Mouse (Mus musculus) liver, embryonic 16.5 days (tissue): ENCODE results near the gene Unc5b. TPM values are rescaled to one million over a fixed set of nuclear protein-coding genes. Genes with fewer than 3 reads are reported as not detected.
A peak's percentile ranks its signal among the peaks of the same experiment; 100 is the strongest.

Experiments used
- ATAC-seq: fragments of 200-750 bp; cut with Nextera tagmentation; 2 replicates; pipeline ENCODE4 v1.8.0; 2017; ENCODE audit warnings: low read depth, mild to moderate bottlenecking, moderate number of reproducible peaks, moderate library complexity
- H3K27ac ChIP-seq: fragments of 300-500 bp; sonication (generic); 2 replicates; pipeline ENCODE4 v1.5.1; 2014; ENCODE audit warnings: mild to moderate bottlenecking, low read length
- H3K27me3 ChIP-seq: fragments of 300-500 bp; sonication (generic); 2 replicates; pipeline ENCODE4 v1.6.1; 2014; ENCODE audit warnings: low read depth, low read length, mixed read lengths; ENCODE audit not compliant: control insufficient read depth, insufficient read depth
- H3K36me3 ChIP-seq: fragments of 300-500 bp; sonication (generic); 2 replicates; pipeline ENCODE4 v1.6.1; 2014; ENCODE audit warnings: mild to moderate bottlenecking; ENCODE audit not compliant: control insufficient read depth, insufficient read depth
- H3K4me1 ChIP-seq: fragments of 300-500 bp; sonication (generic); 2 replicates; pipeline ENCODE4 v1.6.1; 2014; ENCODE audit warnings: low read depth, low read length, mixed read lengths; ENCODE audit not compliant: control insufficient read depth
- H3K4me2 ChIP-seq: fragments of 300-500 bp; sonication (generic); 2 replicates; pipeline ENCODE4 v1.6.1; 2014; ENCODE audit warnings: low read depth, low read length, mixed read lengths
- H3K4me3 ChIP-seq: fragments of 300-500 bp; sonication (generic); 2 replicates; pipeline ENCODE4 v1.5.1; 2014; ENCODE audit warnings: low read depth, mild to moderate bottlenecking, low read length
- H3K9ac ChIP-seq: fragments of 300-500 bp; sonication (generic); 2 replicates; pipeline ENCODE4 v1.6.1; 2014; ENCODE audit warnings: low read depth, low read length
- H3K9me3 ChIP-seq: fragments of 300-500 bp; sonication (generic); replicated peaks from 2 replicates; pipeline ENCODE4 v1.6.1; 2016; ENCODE audit warnings: low read length; ENCODE audit not compliant: control insufficient read depth
- WGBS: fragments of 180-500 bp; shearing (Covaris S2); extraction: QIAGEN DNeasy Blood & Tissue Kit; methylation state at CpG from one replicate; pipeline ENCODE4 v1.1.7; 2014; ENCODE audit not compliant: insufficient replicate concordance; 5-methylcytosine and 5-hydroxymethylcytosine counted together
- polyA plus RNA-seq: library from polyadenylated mRNA; unstranded; fragments of >200 nt; fragmentation: Nextera tagmentation; extraction: Ambion mirVana; gene quantifications from 2 replicates; pipeline ENCODE4 v1.2.1, GENCODE M21; 2015

Unc5b gene
- polyA plus RNA-seq, 1 experiment from 2014 or later = 0.27 TPM

GRCm38 (mm10) chr10:60716449-60716848 lies 114.9 kb downstream of the Unc5b start:
- Histone ChIP-seq H3K27ac (no peak overlapping the region), H3K4me1 (no peaks in the 10 kb centered on the region), H3K36me3 (no peaks in the 10 kb centered on the region), H3K27me3 (no peaks in the 10 kb centered on the region), H3K9ac (no peak overlapping the region), H3K4me2 (no peak overlapping the region), H3K9me3 (no peaks in the 10 kb centered on the region), H3K4me3 (no peak overlapping the region)
- peak; percentile 51; the same call in 1 of the 2 replicates for ATAC-seq
- 64% methylated on average over 3 of the region's 3 CpGs for WGBS

Other genes starting within 250 kb of the Unc5b start
- 0.27 and 0.65 TPM in 2 replicates for gene Cdh23, start 135.1 kb downstream of the Unc5b start, polyA plus RNA-seq
- gene Slc29a3, start 78.8 kb downstream of the Unc5b start, polyA plus RNA-seq = 3.4 and 4.4 TPM in 2 replicates